Mouse (Mus musculus) embryonic facial prominence, embryonic 13.5 days (tissue): ENCODE measurements around the gene Tnfaip6. TPM values are rescaled to one million over a fixed set of nuclear protein-coding genes. Genes with fewer than 3 reads are reported as not detected.

Experiments used
- ATAC-seq: fragments of 200-750 bp; cut with Nextera tagmentation; 2 replicates; pipeline ENCODE4 v1.8.0; 2017; ENCODE audit warnings: low read depth; ENCODE audit not compliant: insufficient number of reproducible peaks, insufficient read depth, low FRiP score, low TSS enrichment
- H3K27ac ChIP-seq: fragments of 300-500 bp; sonication (generic); 2 replicates; pipeline ENCODE4 v1.5.1; 2015; ENCODE audit warnings: moderate library complexity, mild to moderate bottlenecking, inconsistent platforms
- H3K27me3 ChIP-seq: fragments of 300-500 bp; sonication (generic); 2 replicates; pipeline ENCODE4 v1.6.1; 2015; ENCODE audit warnings: mild to moderate bottlenecking, inconsistent platforms
- H3K36me3 ChIP-seq: fragments of 300-500 bp; sonication (generic); 2 replicates; pipeline ENCODE4 v1.6.1; 2015; ENCODE audit warnings: mild to moderate bottlenecking, inconsistent platforms
- H3K4me1 ChIP-seq: fragments of 300-500 bp; sonication (generic); 2 replicates; pipeline ENCODE4 v1.6.1; 2015; ENCODE audit warnings: inconsistent platforms
- H3K4me2 ChIP-seq: fragments of 300-500 bp; sonication (generic); 2 replicates; pipeline ENCODE4 v1.6.1; 2015; ENCODE audit warnings: moderate library complexity, mild to moderate bottlenecking, inconsistent platforms
- H3K4me3 ChIP-seq: fragments of 300-500 bp; sonication (generic); 2 replicates; pipeline ENCODE4 v1.5.1; 2015; ENCODE audit warnings: mild to moderate bottlenecking, inconsistent platforms
- H3K9ac ChIP-seq: fragments of 300-500 bp; sonication (generic); 2 replicates; pipeline ENCODE4 v1.6.1; 2015; ENCODE audit warnings: mild to moderate bottlenecking, inconsistent platforms
- H3K9me3 ChIP-seq: fragments of 300-500 bp; sonication (generic); 2 replicates; pipeline ENCODE4 v1.6.1; 2016; ENCODE audit warnings: inconsistent platforms
- WGBS: fragments of 180-500 bp; shearing (Covaris S2); methylation state at CpG from one replicate; pipeline ENCODE4 v1.1.7; 2015; ENCODE audit warnings: mixed read lengths; 5-methylcytosine and 5-hydroxymethylcytosine counted together
- polyA plus RNA-seq: library from polyadenylated mRNA; unstranded; fragments of >200 nt; fragmentation: Nextera tagmentation; extraction: Ambion mirVana; gene quantifications from 2 replicates; pipeline ENCODE4 v1.2.1, GENCODE M21; 2015

Tnfaip6 gene
- polyA plus RNA-seq, 1 experiment from 2014 or later: 78.4 TPM

- no peak for ATAC-seq
- Histone ChIP-seq H3K4me2 (no peak overlapping the region), H3K4me1 (no peaks in the 10 kb centered on the region), H3K4me3 (no peak overlapping the region), H3K27me3 (no peaks in the 10 kb centered on the region), H3K27ac (no peak overlapping the region), H3K36me3 (peaks cover 84% of the 10 kb centered on the region), H3K9ac (no peak overlapping the region), H3K9me3 (no peaks in the 10 kb centered on the region)
- WGBS: 91% methylated on average over 3 of the region's 3 CpGs
These were observed 46.2 kb downstream of the Tnfaip6 start for GRCm38 (mm10) chr2:52084013-52084412.

DNA sequence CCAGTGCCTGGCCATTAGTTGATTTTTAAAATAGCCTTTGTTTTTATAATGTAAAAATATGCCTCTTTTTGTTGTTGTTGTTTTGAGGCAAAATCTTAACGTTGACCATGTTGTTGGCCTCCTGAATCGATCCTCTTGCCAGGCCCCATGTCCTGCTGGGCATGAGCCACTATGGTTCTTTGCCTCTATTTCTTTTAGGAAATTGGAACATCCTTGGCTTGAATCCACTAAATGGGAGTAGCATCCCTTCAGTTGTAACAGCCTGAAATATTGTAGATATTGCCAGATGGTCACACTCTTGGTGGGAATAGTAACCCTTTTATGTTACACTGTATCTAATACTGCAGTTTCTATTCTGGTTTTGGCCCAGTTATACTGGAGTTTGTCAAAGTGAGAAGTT lies 46.8 kb downstream of the Tnfaip6 start:
- H3K36me3 ChIP-seq: peaks cover 84% of the 10 kb centered on the region
- no peaks in the 10 kb centered on the region for H3K4me1 ChIP-seq
- no peaks in the 10 kb centered on the region for H3K27me3 ChIP-seq
- H3K27ac ChIP-seq: no peak overlapping the region
- no peaks in the 10 kb centered on the region for H3K9me3 ChIP-seq
- ATAC-seq: no peak
- H3K4me2 ChIP-seq: no peak overlapping the region
- whole genome bisulfite sequencing: 91% methylated on average over 2 of the region's 2 CpGs
- no peak overlapping the region for H3K4me3 ChIP-seq
- no peak overlapping the region for H3K9ac ChIP-seq

Other genes with a start within 250 kb of the Tnfaip6 start
- gene Rbm43, start 102.8 kb upstream of the Tnfaip6 start, polyA plus RNA-seq: 14.4 and 14.8 TPM in 2 replicates
- gene Nmi, start 64.5 kb upstream of the Tnfaip6 start, polyA plus RNA-seq: 15.5 and 18.4 TPM in 2 replicates
- 38.6 and 45.0 TPM in 2 replicates for gene Rif1, start 34.8 kb downstream of the Tnfaip6 start, polyA plus RNA-seq